Mouse (Mus musculus) stomach, postnatal 0 days (tissue): ENCODE data around the gene Utf1.

Source experiments
- CTCF ChIP-seq: IDR thresholded peaks from 2 replicates; pipeline ENCODE4 v1.5.1; 2016; ENCODE audit warnings: antibody characterized with exemption, low read depth, mild to moderate bottlenecking, moderate library complexity
- EP300 ChIP-seq: optimal IDR thresholded peaks from 2 replicates; pipeline ENCODE3; 2016; ENCODE audit warnings: antibody characterized with exemption

GRCm38 (mm10) chr7:139955505-139955904 is 11.9 kb downstream of the Utf1 start:
- no peak for TF ChIP-seq CTCF
- no peak for TF ChIP-seq EP300
